Mouse (Mus musculus) ES-CJ7 (cell line): ENCODE data around the gene Clmn.

Source experiments
- DNase-seq: peaks from one replicate; pipeline ENCODE4 v3.0.0; 2011; ENCODE audit warnings: low read depth, low spot score

Gene Clmn

GRCm38 (mm10) chr12:104817172-104817866 lies 47.6 kb downstream of the Clmn start:
- DNase-seq, result no peak

- no peak for DNase-seq
Observed at GRCm38 (mm10) chr12:104814291-104814690, 50.6 kb downstream of the Clmn start.

- no peak for DNase-seq
Observed at GRCm38 (mm10) chr12:104813762-104814161, 51.1 kb downstream of the Clmn start.

- peak; percentile 54 for DNase-seq
Observed at GRCm38 (mm10) chr12:104812711-104813110, 52.2 kb downstream of the Clmn start.

GRCm38 (mm10) chr12:104810923-104811443 lies 53.9 kb downstream of the Clmn start:
- no peak for DNase-seq

- no peak for DNase-seq
Observed at GRCm38 (mm10) chr12:104808421-104809067, 56.3 kb downstream of the Clmn start.

- no peak for DNase-seq
Observed at GRCm38 (mm10) chr12:104806680-104807375, 58.0 kb downstream of the Clmn start.

- DNase-seq, result no peak
Observed at GRCm38 (mm10) chr12:104801494-104802260, 63.2 kb downstream of the Clmn start.

GRCm38 (mm10) chr12:104799365-104799764 lies 65.5 kb downstream of the Clmn start:
- peak; percentile 28 for DNase-seq

- DNase-seq, result no peak
Observed at GRCm38 (mm10) chr12:104797905-104798304, 67.0 kb downstream of the Clmn start.

- peak; percentile 30 for DNase-seq
Observed at GRCm38 (mm10) chr12:104796635-104797378, 68.1 kb downstream of the Clmn start.

- peak; percentile 74 for DNase-seq
Observed at GRCm38 (mm10) chr12:104794957-104795356, 69.9 kb downstream of the Clmn start.

GRCm38 (mm10) chr12:104793486-104793885 lies 71.4 kb downstream of the Clmn start:
- DNase-seq, result no peak

- DNase-seq, result no peak
Observed at GRCm38 (mm10) chr12:104777603-104778002, 87.3 kb downstream of the Clmn start.

- no peak for DNase-seq
Observed at GRCm38 (mm10) chr12:104771941-104772340, 92.9 kb downstream of the Clmn start.

- no peak for DNase-seq
Observed at GRCm38 (mm10) chr12:104769201-104769785, 95.6 kb downstream of the Clmn start.

- DNase-seq, result peak; percentile 61
Observed at GRCm38 (mm10) chr12:104767183-104767582, 97.7 kb downstream of the Clmn start.

- no peak for DNase-seq
Observed at GRCm38 (mm10) chr12:104765761-104766160, 99.1 kb downstream of the Clmn start.

- DNase-seq, result no peak
Observed at GRCm38 (mm10) chr12:104765116-104765515, 99.8 kb downstream of the Clmn start.

GRCm38 (mm10) chr12:104763918-104764317 lies 101.0 kb downstream of the Clmn start:
- peak; percentile 94 for DNase-seq
